Comparison of ENCODE assay signal across 15 mouse cellular contexts in genomic region chr6:91008284-91008830, GRCm38 (mm10).
"Had no signal": no experiment of that assay in that cellular context is flagged by ENCODE, and none has a peak within 500 bp of the region (broad histone marks: within the 10 kb centered on the region; RNA-seq: fewer than 3 reads in every experiment).

No protein-coding gene starts in this region.

- ATAC-seq: hindbrain, embryonic 16.5 days; inflammation-experienced regulatory T-cells, adult 6 months; intestine, postnatal 0 days had no signal

- H3K36me3 ChIP-seq: limb, embryonic 13.5 days; midbrain, embryonic 12.5 days had no signal

- H3K9ac ChIP-seq: limb, embryonic 13.5 days; midbrain, embryonic 12.5 days had no signal

- H3K4me3 ChIP-seq: layer of hippocampus, adult 2 months; limb, embryonic 13.5 days; midbrain, embryonic 12.5 days had no signal

- H3K27ac ChIP-seq: layer of hippocampus, adult 2 months; limb, embryonic 13.5 days; midbrain, embryonic 12.5 days had no signal

- H3K27me3 ChIP-seq: limb, embryonic 13.5 days; midbrain, embryonic 12.5 days had no signal

- DNase-seq: kidney, adult 8-10 months; kidney, postnatal 36 days; left cerebral cortex, postnatal 4 days; lung, adult 18-20 months; lung, postnatal 36 days; right cerebral cortex, adult 18-20 months; right cerebral cortex, postnatal 25 days; thymus, adult 2 months; thymus, postnatal 25 days had no signal

- H3K9me3 ChIP-seq: limb, embryonic 13.5 days; midbrain, embryonic 12.5 days had no signal

- H3K4me2 ChIP-seq: limb, embryonic 13.5 days; midbrain, embryonic 12.5 days had no signal

- H3K4me1 ChIP-seq: limb, embryonic 13.5 days; midbrain, embryonic 12.5 days had no signal
